Mouse (Mus musculus): ENCODE measurements around the gene Kif13a. TPM values are rescaled to one million over a fixed set of nuclear protein-coding genes. Genes with fewer than 3 reads are reported as not detected.

Kif13a gene
- polyA plus RNA-seq, 1 experiment from 2014 or later, result 13.8 TPM

DNA sequence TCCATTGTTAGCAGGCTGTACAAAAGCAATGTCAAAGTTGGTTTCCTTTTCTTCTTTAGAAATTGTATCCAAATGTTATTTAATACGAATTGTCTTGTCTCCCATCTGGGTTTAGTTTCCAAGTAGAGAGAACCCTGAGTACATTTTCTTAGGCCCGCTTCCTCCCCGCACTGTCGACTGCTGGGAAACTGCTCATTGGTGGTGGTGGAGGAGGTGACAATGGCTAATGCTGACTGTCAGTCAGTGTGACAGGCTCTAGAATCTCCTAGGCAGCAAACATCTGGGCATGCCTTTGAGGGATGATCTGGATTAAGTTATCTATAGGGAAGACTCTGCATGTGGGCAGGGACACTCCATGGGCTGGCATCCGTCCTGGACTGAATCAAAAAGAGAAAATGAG lies 96.1 kb downstream of the Kif13a start:
- peaks cover 7% of the 10 kb centered on the region; the same call in 1 of the 2 replicates for H3K9me3 ChIP-seq (ENCODE audit: control insufficient read depth, low read length)
- no peaks in the 10 kb centered on the region for H3K27me3 ChIP-seq (replicated peaks; ENCODE audit: control insufficient read depth, insufficient read depth, low read length)
- 91% methylated on average over 5 of the region's 5 CpGs for WGBS
- ATAC-seq (replicated peaks; ENCODE audit: low FRiP score), result no peak
- H3K4me2 ChIP-seq, result no peak overlapping the region
- no peak for DNase-seq (ENCODE audit: low spot score)
- H3K9ac ChIP-seq (ENCODE audit: low read depth, low read length), result no peak overlapping the region
- no peak overlapping the region for H3K4me3 ChIP-seq (ENCODE audit: low read depth, low read length)
- H3K27ac ChIP-seq (ENCODE audit: low read depth, low read length), result no peak overlapping the region
- peaks cover 18% of the 10 kb centered on the region for H3K36me3 ChIP-seq (ENCODE audit: control insufficient read depth, insufficient read depth, low read length)
- no peaks in the 10 kb centered on the region for H3K4me1 ChIP-seq (replicated peaks; ENCODE audit: control insufficient read depth, insufficient read depth, low read length)

DNA sequence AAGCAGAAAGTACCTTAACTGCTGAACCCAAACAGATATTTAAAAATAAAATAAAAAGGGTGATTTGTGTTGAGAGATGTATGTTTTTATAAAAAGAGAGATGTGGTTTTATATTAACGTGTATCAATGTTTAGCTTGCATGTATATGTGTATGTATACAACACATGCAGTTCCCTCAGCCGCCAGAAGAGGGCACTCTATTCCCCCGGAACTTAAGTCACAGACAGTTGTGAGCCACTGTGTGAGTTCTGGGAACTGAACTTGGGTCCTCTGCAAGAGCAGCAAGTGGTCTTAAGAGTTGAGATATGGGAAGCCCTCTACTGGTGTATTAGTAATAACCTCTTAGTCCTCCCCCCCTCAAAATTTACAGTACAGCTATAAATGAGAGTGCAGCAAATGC lies 96.7 kb downstream of the Kif13a start:
- Histone ChIP-seq H3K27ac (ENCODE audit: low read depth, low read length) (no peak overlapping the region), H3K4me2 (no peak overlapping the region), H3K4me1 (replicated peaks; ENCODE audit: control insufficient read depth, insufficient read depth, low read length) (no peaks in the 10 kb centered on the region), H3K36me3 (ENCODE audit: control insufficient read depth, insufficient read depth, low read length) (peaks cover 18% of the 10 kb centered on the region), H3K9me3 (ENCODE audit: control insufficient read depth, low read length) (peaks cover 7% of the 10 kb centered on the region; the same call in 1 of the 2 replicates), H3K4me3 (ENCODE audit: low read depth, low read length) (no peak overlapping the region), H3K27me3 (replicated peaks; ENCODE audit: control insufficient read depth, insufficient read depth, low read length) (no peaks in the 10 kb centered on the region), H3K9ac (ENCODE audit: low read depth, low read length) (no peak overlapping the region)
- DNase-seq (ENCODE audit: low spot score) (no peak), ATAC-seq (replicated peaks; ENCODE audit: low FRiP score) (no peak)
- 61% methylated on average over 3 of the region's 3 CpGs for WGBS

DNA sequence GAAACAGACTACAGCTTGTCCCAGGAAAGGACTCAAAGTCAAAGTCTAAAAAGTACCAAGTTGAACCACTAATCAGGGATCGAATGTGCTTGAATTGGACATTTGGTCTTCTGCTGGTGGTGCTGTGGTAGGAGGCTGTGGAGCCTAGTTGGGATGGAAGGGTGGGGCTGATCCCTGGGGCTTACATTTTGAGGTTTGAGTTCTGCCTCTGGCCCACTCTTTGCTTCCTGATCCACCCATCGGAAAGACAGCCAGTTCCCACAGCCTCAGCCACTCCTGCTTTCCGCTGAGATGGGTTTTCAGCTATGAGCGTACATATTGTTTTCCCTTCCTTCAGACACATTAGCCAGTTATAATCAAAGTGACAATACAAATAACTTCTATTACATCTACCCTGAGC lies 106.4 kb downstream of the Kif13a start:
- no peak overlapping the region for H3K4me3 ChIP-seq (ENCODE audit: low read depth, low read length)
- H3K36me3 ChIP-seq (ENCODE audit: control insufficient read depth, insufficient read depth, low read length), result peaks cover 3% of the 10 kb centered on the region
- WGBS, result 88% methylated on average over 4 of the region's 4 CpGs
- H3K27ac ChIP-seq (ENCODE audit: low read depth, low read length), result no peak overlapping the region
- no peaks in the 10 kb centered on the region; the same call in 1 of the 2 replicates for H3K4me1 ChIP-seq (replicated peaks; ENCODE audit: control insufficient read depth, insufficient read depth, low read length)
- ATAC-seq (replicated peaks; ENCODE audit: low FRiP score), result no peak
- no peak for DNase-seq (ENCODE audit: low spot score)
- H3K9ac ChIP-seq (ENCODE audit: low read depth, low read length), result no peak overlapping the region
- H3K4me2 ChIP-seq, result no peak overlapping the region
- no peaks in the 10 kb centered on the region; the same call in 1 of the 2 replicates for H3K9me3 ChIP-seq (ENCODE audit: control insufficient read depth, low read length)
- no peaks in the 10 kb centered on the region for H3K27me3 ChIP-seq (replicated peaks; ENCODE audit: control insufficient read depth, insufficient read depth, low read length)

GRCm38 (mm10) chr13:46822200-46822599 lies 107.5 kb downstream of the Kif13a start:
- Histone ChIP-seq H3K4me2 (no peak overlapping the region), H3K27ac (ENCODE audit: low read depth, low read length) (no peak overlapping the region), H3K9me3 (ENCODE audit: control insufficient read depth, low read length) (no peaks in the 10 kb centered on the region; the same call in 1 of the 2 replicates), H3K4me3 (ENCODE audit: low read depth, low read length) (no peak overlapping the region), H3K36me3 (ENCODE audit: control insufficient read depth, insufficient read depth, low read length) (peaks cover 3% of the 10 kb centered on the region), H3K27me3 (replicated peaks; ENCODE audit: control insufficient read depth, insufficient read depth, low read length) (no peaks in the 10 kb centered on the region), H3K9ac (ENCODE audit: low read depth, low read length) (no peak overlapping the region), H3K4me1 (replicated peaks; ENCODE audit: control insufficient read depth, insufficient read depth, low read length) (no peaks in the 10 kb centered on the region; the same call in 1 of the 2 replicates)
- ATAC-seq (replicated peaks; ENCODE audit: low FRiP score), result no peak
- WGBS, result 86% methylated on average over 8 of the region's 8 CpGs
- DNase-seq (ENCODE audit: low spot score), result no peak

- WGBS, result 81% methylated on average over 13 of the region's 13 CpGs
- no peaks in the 10 kb centered on the region; the same call in 1 of the 2 replicates for H3K4me1 ChIP-seq (replicated peaks; ENCODE audit: control insufficient read depth, insufficient read depth, low read length)
- H3K36me3 ChIP-seq (ENCODE audit: control insufficient read depth, insufficient read depth, low read length), result peaks cover 3% of the 10 kb centered on the region
- no peak overlapping the region for H3K9ac ChIP-seq (ENCODE audit: low read depth, low read length)
- ATAC-seq (replicated peaks; ENCODE audit: low FRiP score) (no peak), DNase-seq (ENCODE audit: low spot score) (no peak)
- H3K4me3 ChIP-seq (ENCODE audit: low read depth, low read length), result no peak overlapping the region
- H3K4me2 ChIP-seq, result no peak overlapping the region
- no peak overlapping the region for H3K27ac ChIP-seq (ENCODE audit: low read depth, low read length)
- no peaks in the 10 kb centered on the region for H3K27me3 ChIP-seq (replicated peaks; ENCODE audit: control insufficient read depth, insufficient read depth, low read length)
- no peaks in the 10 kb centered on the region for H3K9me3 ChIP-seq (ENCODE audit: control insufficient read depth, low read length)
Observed at GRCm38 (mm10) chr13:46819729-46820223, 109.9 kb downstream of the Kif13a start.

- no peak overlapping the region for H3K4me3 ChIP-seq (ENCODE audit: low read depth, low read length)
- no peaks in the 10 kb centered on the region; the same call in 1 of the 2 replicates for H3K4me1 ChIP-seq (replicated peaks; ENCODE audit: control insufficient read depth, insufficient read depth, low read length)
- H3K27ac ChIP-seq (ENCODE audit: low read depth, low read length), result no peak overlapping the region
- DNase-seq (ENCODE audit: low spot score) (no peak), ATAC-seq (replicated peaks; ENCODE audit: low FRiP score) (no peak)
- H3K4me2 ChIP-seq, result no peak overlapping the region
- peaks cover 3% of the 10 kb centered on the region; the same call in 1 of the 2 replicates for H3K36me3 ChIP-seq (ENCODE audit: control insufficient read depth, insufficient read depth, low read length)
- no peaks in the 10 kb centered on the region for H3K27me3 ChIP-seq (replicated peaks; ENCODE audit: control insufficient read depth, insufficient read depth, low read length)
- 73% methylated on average over 8 of the region's 8 CpGs for WGBS
- no peak overlapping the region for H3K9ac ChIP-seq (ENCODE audit: low read depth, low read length)
- H3K9me3 ChIP-seq (ENCODE audit: control insufficient read depth, low read length), result no peaks in the 10 kb centered on the region
Observed at GRCm38 (mm10) chr13:46819202-46819728, 110.4 kb downstream of the Kif13a start.

GRCm38 (mm10) chr13:46818374-46818773 lies 111.3 kb downstream of the Kif13a start:
- peaks cover 10% of the 10 kb centered on the region; the same call in 1 of the 2 replicates for H3K36me3 ChIP-seq (ENCODE audit: control insufficient read depth, insufficient read depth, low read length)
- H3K9me3 ChIP-seq (ENCODE audit: control insufficient read depth, low read length), result no peaks in the 10 kb centered on the region
- H3K4me2 ChIP-seq, result no peak overlapping the region
- H3K4me1 ChIP-seq (replicated peaks; ENCODE audit: control insufficient read depth, insufficient read depth, low read length), result no peaks in the 10 kb centered on the region; the same call in 1 of the 2 replicates
- no peak overlapping the region for H3K27ac ChIP-seq (ENCODE audit: low read depth, low read length)
- WGBS, result 86% methylated on average over 9 of the region's 9 CpGs
- no peak overlapping the region for H3K4me3 ChIP-seq (ENCODE audit: low read depth, low read length)
- H3K27me3 ChIP-seq (replicated peaks; ENCODE audit: control insufficient read depth, insufficient read depth, low read length), result no peaks in the 10 kb centered on the region
- ATAC-seq (replicated peaks; ENCODE audit: low FRiP score), result no peak
- no peak for DNase-seq (ENCODE audit: low spot score)
- no peak overlapping the region for H3K9ac ChIP-seq (ENCODE audit: low read depth, low read length)

- Histone ChIP-seq H3K27me3 (replicated peaks; ENCODE audit: control insufficient read depth, insufficient read depth, low read length) (no peaks in the 10 kb centered on the region), H3K4me3 (ENCODE audit: low read depth, low read length) (no peak overlapping the region), H3K9ac (ENCODE audit: low read depth, low read length) (no peak overlapping the region), H3K27ac (ENCODE audit: low read depth, low read length) (no peak overlapping the region), H3K4me1 (replicated peaks; ENCODE audit: control insufficient read depth, insufficient read depth, low read length) (no peaks in the 10 kb centered on the region), H3K36me3 (ENCODE audit: control insufficient read depth, insufficient read depth, low read length) (peaks cover 18% of the 10 kb centered on the region; the same call in 1 of the 2 replicates), H3K4me2 (no peak overlapping the region), H3K9me3 (ENCODE audit: control insufficient read depth, low read length) (no peaks in the 10 kb centered on the region)
- no peak for DNase-seq (ENCODE audit: low spot score)
- 89% methylated on average over 15 of the region's 15 CpGs for WGBS
- ATAC-seq (replicated peaks; ENCODE audit: low FRiP score), result no peak
Observed at GRCm38 (mm10) chr13:46812648-46813184, 117.0 kb downstream of the Kif13a start.

GRCm38 (mm10) chr13:46811696-46812095 lies 118.0 kb downstream of the Kif13a start:
- Histone ChIP-seq H3K4me1 (replicated peaks; ENCODE audit: control insufficient read depth, insufficient read depth, low read length) (no peaks in the 10 kb centered on the region), H3K9ac (ENCODE audit: low read depth, low read length) (no peak overlapping the region), H3K36me3 (ENCODE audit: control insufficient read depth, insufficient read depth, low read length) (peaks cover 20% of the 10 kb centered on the region; the same call in 1 of the 2 replicates), H3K4me3 (ENCODE audit: low read depth, low read length) (no peak overlapping the region), H3K4me2 (no peak overlapping the region), H3K27ac (ENCODE audit: low read depth, low read length) (no peak overlapping the region), H3K27me3 (replicated peaks; ENCODE audit: control insufficient read depth, insufficient read depth, low read length) (no peaks in the 10 kb centered on the region), H3K9me3 (ENCODE audit: control insufficient read depth, low read length) (no peaks in the 10 kb centered on the region)
- DNase-seq (ENCODE audit: low spot score) (no peak), ATAC-seq (replicated peaks; ENCODE audit: low FRiP score) (no peak)
- 81% methylated on average over 9 of the region's 9 CpGs for WGBS

All from liver, embryonic 11.5 days (tissue).